Mouse (Mus musculus) B cell, adult 67 days (primary cell): Measurements from ENCODE around the gene Capza3. TPM values are rescaled to one million over a fixed set of nuclear protein-coding genes. Genes with fewer than 3 reads are reported as not detected.

Experiments used
- total RNA-seq, 2 experiments: library from RNA; stranded (reverse); gene quantifications; 4 replicates each; pipeline ENCODE4 v1.2.4; 2023

Gene Capza3
- not detected for total RNA-seq

GRCm38 (mm10) chr6:140040952-140041351 is at the start of gene Capza3:
Capza3 (plus strand) TSS chr6:140041252.

GRCm38 (mm10) chr6:140041357-140041756 is 305 bp downstream of the Capza3 start, which contains the start of gene Plcz1:
Plcz1 (minus strand) TSS chr6:140041457.

Other genes starting within 250 kb of the Capza3 start
- not detected for gene Plcz1, start 205 bp downstream of the Capza3 start, total RNA-seq